Mouse (Mus musculus) midbrain, embryonic 14.5 days (tissue): ENCODE measurements around the gene Hpn. TPM values are rescaled to one million over a fixed set of nuclear protein-coding genes. Genes with fewer than 3 reads are reported as not detected.
A peak's percentile ranks its signal among the peaks of the same experiment; 100 is the strongest.

Experiments
- ATAC-seq: fragments of 200-750 bp; cut with Nextera tagmentation; 2 replicates; pipeline ENCODE4 v1.8.0; 2017; ENCODE audit warnings: moderate number of reproducible peaks, moderate library complexity; ENCODE audit not compliant: low FRiP score, low TSS enrichment
- DNase-seq: peaks from one replicate; pipeline ENCODE4 v3.0.0-alpha.2; 2015
- H3K27ac ChIP-seq: fragments of 300-500 bp; sonication (generic); replicated peaks from 2 replicates; pipeline ENCODE4 v1.5.1; 2014; ENCODE audit warnings: mild to moderate bottlenecking, low read depth, low read length, moderate library complexity
- H3K27me3 ChIP-seq: fragments of 300-500 bp; sonication (generic); 2 replicates; pipeline ENCODE4 v1.6.1; 2014; ENCODE audit warnings: low read length, control low read depth, mixed read lengths; ENCODE audit not compliant: control insufficient read depth, insufficient read depth
- H3K36me3 ChIP-seq: fragments of 300-500 bp; sonication (generic); 2 replicates; pipeline ENCODE4 v1.6.1; 2014; ENCODE audit warnings: low read length, control low read depth; ENCODE audit not compliant: control insufficient read depth, insufficient read depth
- H3K4me1 ChIP-seq: fragments of 300-500 bp; sonication (generic); 2 replicates; pipeline ENCODE4 v1.6.1; 2014; ENCODE audit warnings: mild to moderate bottlenecking, antibody characterized with exemption, low read length, control low read depth; ENCODE audit not compliant: control insufficient read depth, insufficient read depth
- H3K4me2 ChIP-seq: fragments of 300-500 bp; sonication (generic); 2 replicates; pipeline ENCODE4 v1.6.1; 2014; ENCODE audit warnings: mild to moderate bottlenecking, low read length, moderate library complexity
- H3K4me3 ChIP-seq: fragments of 300-500 bp; sonication (generic); replicated peaks from 2 replicates; pipeline ENCODE4 v1.5.1; 2014; ENCODE audit warnings: low read depth, low read length
- H3K9ac ChIP-seq: fragments of 300-500 bp; sonication (generic); replicated peaks from 2 replicates; pipeline ENCODE4 v1.6.1; 2014; ENCODE audit warnings: mild to moderate bottlenecking, low read length, moderate library complexity
- H3K9me3 ChIP-seq: fragments of 300-500 bp; sonication (generic); 2 replicates; pipeline ENCODE4 v1.6.1; 2016; ENCODE audit warnings: low read length, control low read depth, mixed read lengths; ENCODE audit not compliant: control insufficient read depth
- WGBS: fragments of 180-500 bp; shearing (Covaris S2); extraction: QIAGEN DNeasy Blood & Tissue Kit; methylation state at CpG from one replicate; pipeline ENCODE4 v1.1.7; 2014; 5-methylcytosine and 5-hydroxymethylcytosine counted together
- polyA plus RNA-seq: library from polyadenylated mRNA; unstranded; fragments of >200 nt; fragmentation: Nextera tagmentation; extraction: Ambion mirVana; gene quantifications from 2 replicates; pipeline ENCODE4 v1.2.1, GENCODE M21; 2014

The Hpn gene
- polyA plus RNA-seq, 1 experiment from 2014 or later = 0.26 TPM

GRCm38 (mm10) chr7:31084140-31084539, 30.9 kb downstream of the Hpn start:
- Histone ChIP-seq H3K36me3 (no peaks in the 10 kb centered on the region), H3K4me3 (no peak overlapping the region), H3K27ac (no peak overlapping the region), H3K9me3 (no peaks in the 10 kb centered on the region), H3K4me2 (no peak overlapping the region), H3K4me1 (no peaks in the 10 kb centered on the region), H3K27me3 (no peaks in the 10 kb centered on the region), H3K9ac (no peak overlapping the region)
- ATAC-seq = no peak
- WGBS = 56% methylated on average over 9 of the region's 9 CpGs
- no peak for DNase-seq

- no peak overlapping the region for H3K4me2 ChIP-seq
- H3K9ac ChIP-seq = no peak overlapping the region
- H3K36me3 ChIP-seq = no peaks in the 10 kb centered on the region
- no peaks in the 10 kb centered on the region for H3K4me1 ChIP-seq
- H3K27me3 ChIP-seq = no peaks in the 10 kb centered on the region
- DNase-seq (no peak), ATAC-seq (no peak)
- H3K27ac ChIP-seq = no peak overlapping the region
- no peaks in the 10 kb centered on the region for H3K9me3 ChIP-seq
- 60% methylated on average over 14 of the region's 14 CpGs for WGBS
- no peak overlapping the region for H3K4me3 ChIP-seq
Measured at GRCm38 (mm10) chr7:31082831-31083588, 32.1 kb downstream of the Hpn start.

DNA sequence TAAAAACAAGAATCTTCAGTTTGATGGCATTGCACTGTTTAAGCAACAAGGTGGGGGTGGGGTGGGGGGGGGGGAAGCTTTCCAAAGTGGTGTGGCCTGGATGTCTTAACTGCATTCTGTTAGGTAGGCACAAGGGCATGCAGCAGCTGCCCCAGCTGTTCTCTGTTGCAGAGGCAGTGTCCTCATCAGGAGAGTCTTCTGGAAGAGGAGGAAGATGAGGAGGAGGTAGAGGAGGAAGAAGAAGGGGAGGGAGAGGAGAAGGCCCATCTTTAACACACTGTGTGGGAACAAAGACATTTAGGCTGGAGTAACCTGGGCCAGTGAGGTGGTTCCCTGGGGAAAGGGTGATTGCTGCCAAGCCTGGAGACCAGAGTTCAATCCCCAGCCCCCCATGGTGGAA, 33.0 kb downstream of the Hpn start:
- no peak overlapping the region for H3K4me2 ChIP-seq
- H3K36me3 ChIP-seq = no peaks in the 10 kb centered on the region
- no peaks in the 10 kb centered on the region for H3K4me1 ChIP-seq
- H3K27ac ChIP-seq = no peak overlapping the region
- no peak overlapping the region for H3K9ac ChIP-seq
- no peak for ATAC-seq
- H3K4me3 ChIP-seq = no peak overlapping the region
- H3K9me3 ChIP-seq = no peaks in the 10 kb centered on the region
- no peak for DNase-seq
- no peaks in the 10 kb centered on the region for H3K27me3 ChIP-seq

DNA sequence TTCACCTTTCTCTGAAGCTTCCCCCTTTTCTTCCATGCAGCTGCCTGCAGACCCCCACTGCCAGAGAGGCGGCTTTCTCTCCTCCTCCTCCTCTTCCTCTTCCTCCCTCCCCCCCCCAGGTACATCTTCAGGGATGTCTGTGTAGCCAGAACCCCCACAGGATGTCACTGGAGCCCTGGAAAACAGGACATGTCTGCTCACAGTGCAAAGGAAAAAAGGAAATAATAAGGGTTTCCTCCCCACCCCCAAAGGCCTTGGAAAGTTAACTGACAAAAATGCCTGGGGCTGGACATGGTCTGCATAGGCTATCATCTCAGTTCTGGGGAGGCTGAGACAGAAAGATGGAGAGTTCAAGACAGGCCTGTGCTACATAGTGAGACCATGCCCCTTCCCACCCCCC, 34.0 kb downstream of the Hpn start:
- DNase-seq (no peak), ATAC-seq (no peak)
- 35% methylated on average over 1 of the region's 1 CpGs for WGBS
- no peaks in the 10 kb centered on the region for H3K27me3 ChIP-seq
- H3K4me2 ChIP-seq = no peak overlapping the region
- H3K4me3 ChIP-seq = no peak overlapping the region
- no peak overlapping the region for H3K27ac ChIP-seq
- H3K36me3 ChIP-seq = no peaks in the 10 kb centered on the region
- H3K9me3 ChIP-seq = no peaks in the 10 kb centered on the region
- H3K4me1 ChIP-seq = no peaks in the 10 kb centered on the region
- no peak overlapping the region for H3K9ac ChIP-seq

DNA sequence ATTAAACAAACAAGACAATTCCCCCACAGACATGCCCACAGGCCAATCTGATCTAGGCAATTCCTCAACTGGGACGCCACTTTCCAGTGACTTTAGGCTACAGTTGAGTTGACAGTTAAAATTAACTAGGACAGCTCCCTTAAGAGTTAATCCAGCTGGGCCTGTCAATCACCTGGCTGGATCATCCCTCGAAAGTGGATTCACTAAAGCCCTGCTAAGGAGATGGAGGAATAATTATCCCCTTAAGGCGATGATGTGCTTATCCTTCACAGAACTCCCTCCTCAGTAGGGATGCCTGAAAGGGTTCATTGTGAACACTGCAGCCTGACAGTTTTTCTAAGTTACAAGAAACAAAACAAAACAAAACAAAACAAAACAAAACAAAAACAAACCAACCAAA, 34.5 kb downstream of the Hpn start:
- Histone ChIP-seq H3K36me3 (no peaks in the 10 kb centered on the region), H3K4me2 (no peak overlapping the region), H3K27me3 (no peaks in the 10 kb centered on the region), H3K9me3 (no peaks in the 10 kb centered on the region), H3K4me1 (no peaks in the 10 kb centered on the region), H3K4me3 (no peak overlapping the region), H3K9ac (no peak overlapping the region), H3K27ac (no peak overlapping the region)
- no peak for ATAC-seq
- no peak for DNase-seq
- 28% methylated on average over 3 of the region's 3 CpGs for WGBS

GRCm38 (mm10) chr7:31079670-31080069, 35.4 kb downstream of the Hpn start:
- Histone ChIP-seq H3K27ac (no peak overlapping the region), H3K9ac (no peak overlapping the region), H3K36me3 (no peaks in the 10 kb centered on the region), H3K4me3 (no peak overlapping the region), H3K9me3 (no peaks in the 10 kb centered on the region), H3K4me1 (no peaks in the 10 kb centered on the region), H3K4me2 (no peak overlapping the region), H3K27me3 (no peaks in the 10 kb centered on the region)
- DNase-seq (no peak), ATAC-seq (no peak)
- WGBS = 90% methylated on average over 8 of the region's 8 CpGs

GRCm38 (mm10) chr7:31077885-31078445, 37.1 kb downstream of the Hpn start:
- H3K9ac ChIP-seq = no peak overlapping the region
- H3K4me3 ChIP-seq = no peak overlapping the region
- no peaks in the 10 kb centered on the region for H3K4me1 ChIP-seq
- H3K27ac ChIP-seq = no peak overlapping the region
- H3K9me3 ChIP-seq = no peaks in the 10 kb centered on the region
- H3K36me3 ChIP-seq = no peaks in the 10 kb centered on the region
- no peak overlapping the region for H3K4me2 ChIP-seq
- 55% methylated on average over 5 of the region's 5 CpGs for WGBS
- ATAC-seq = no peak
- no peaks in the 10 kb centered on the region for H3K27me3 ChIP-seq
- peak; percentile 83 for DNase-seq

GRCm38 (mm10) chr7:31077470-31077869, 37.6 kb downstream of the Hpn start:
- no peaks in the 10 kb centered on the region for H3K36me3 ChIP-seq
- H3K27ac ChIP-seq = no peak overlapping the region
- H3K9me3 ChIP-seq = no peaks in the 10 kb centered on the region
- ATAC-seq (no peak), DNase-seq (no peak)
- no peak overlapping the region for H3K4me3 ChIP-seq
- H3K27me3 ChIP-seq = no peaks in the 10 kb centered on the region
- no peak overlapping the region for H3K9ac ChIP-seq
- H3K4me1 ChIP-seq = no peaks in the 10 kb centered on the region
- WGBS = 65% methylated on average over 6 of the region's 6 CpGs
- no peak overlapping the region for H3K4me2 ChIP-seq

DNA sequence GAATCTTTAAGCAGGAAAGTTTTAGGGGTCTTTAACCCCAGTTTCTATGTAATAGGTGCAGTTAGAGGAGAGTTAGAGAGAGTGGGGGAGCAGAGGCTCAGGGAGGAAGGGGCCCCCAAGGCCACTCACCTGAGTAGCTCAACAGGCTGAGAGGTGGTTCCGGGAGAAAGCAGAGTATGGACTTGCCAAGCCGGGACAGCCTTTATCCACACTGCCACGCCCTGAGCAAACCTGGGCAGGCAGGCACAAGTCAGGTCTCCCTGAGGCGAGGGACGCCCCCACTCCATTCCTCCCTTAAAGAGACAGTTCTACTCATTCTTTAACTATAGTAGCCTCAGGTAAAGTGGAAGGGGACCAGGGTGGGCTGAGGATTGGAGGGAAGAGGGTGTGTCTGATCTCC, 38.6 kb downstream of the Hpn start, which contains the start of gene Fxyd3:
Gene Fxyd3 (minus strand): TSS at position 213 of the 400 bp plus-strand sequence.
- H3K27ac ChIP-seq = no peak within 1 kb of the TSS
- 66% methylated on average over 5 of the region's 5 CpGs for WGBS
- H3K4me1 ChIP-seq = no peaks in the 10 kb centered on the region
- H3K9ac ChIP-seq = no peak within 1 kb of the TSS
- H3K27me3 ChIP-seq = no peaks in the 10 kb centered on the region
- H3K4me2 ChIP-seq = no peak within 1 kb of the TSS
- H3K9me3 ChIP-seq = no peaks in the 10 kb centered on the region
- no peaks in the 10 kb centered on the region for H3K36me3 ChIP-seq
- DNase-seq (no peak), ATAC-seq (no peak)
- H3K4me3 ChIP-seq = no peak within 1 kb of the TSS
